Comparison of ENCODE assay signal across 8 mouse cellular contexts in genomic region chr19:43530197-43530770, GRCm38 (mm10). TPM values are rescaled to one million over a fixed set of nuclear protein-coding genes. Genes with fewer than 3 reads are reported as not detected.
DNase-seq lines count a peak whose midpoint lies in the region; ATAC-seq and TF ChIP-seq lines count a peak whose summit lies in the region.

No protein-coding gene starts in this region.

- H3K27ac ChIP-seq in CH12.LX (ENCODE audit: insufficient read depth, low read depth), result 0 out of 2 replicates have a peak overlapping the region, but pooled peaks have one; percentile 20
- no peak overlapping the region for H3K27ac ChIP-seq in heart, embryonic 14.5 days (replicated peaks in 1 of 2; ENCODE audit: control insufficient read depth in 1 of 2, insufficient read depth in 1 of 2, low read depth in 2 of 2, low read length in 2 of 2)
- no peak overlapping the region for H3K27ac ChIP-seq in liver, embryonic 16.5 days (ENCODE audit: low read length)
- no peak overlapping the region for H3K27ac ChIP-seq in neural tube, embryonic 13.5 days (replicated peaks)

- no peaks in the 10 kb centered on the region for H3K79me2 ChIP-seq in CH12.LX (replicated peaks; ENCODE audit: control insufficient read depth, extremely low read depth, insufficient read depth, poor library complexity, severe bottlenecking)

- peak; percentile 91 for ATAC-seq in erythroid progenitor cell, adult 5-6 weeks (replicated peaks; ENCODE audit: low FRiP score, poor library complexity, severe bottlenecking)
- no peak for ATAC-seq in heart, embryonic 14.5 days (ENCODE audit: insufficient number of reproducible peaks, insufficient read depth, low FRiP score, low read depth)
- ATAC-seq in liver, embryonic 16.5 days (ENCODE audit: low read depth), result peak; percentile 67
- ATAC-seq in neural tube, embryonic 13.5 days (ENCODE audit: low read depth), result peak; percentile 83

- TF ChIP-seq RAD21 in CH12.LX (IDR thresholded peaks at IDR 0.05; ENCODE audit: low read depth, low read length), result peak; percentile 66

- dilution Hi-C loops in CH12.LX (cut with MboI; ENCODE audit: extremely low pct_ligation_motif_present, extremely low pct_unique_long_range_greater_than_20kb, low sequenced_read_pairs), result no loop called here

- WGBS in heart, embryonic 14.5 days, result 4% methylated on average over 13 of the region's 13 CpGs
- WGBS in liver, embryonic 16.5 days (ENCODE audit: insufficient replicate concordance), result 1% methylated on average over 13 of the region's 13 CpGs
- WGBS in neural tube, embryonic 13.5 days, result 2% methylated on average over 13 of the region's 13 CpGs

- in situ Hi-C loops in CH12.LX (cut with MboI; ENCODE audit: low pct_ligation_motif_present, low pct_unique_long_range_greater_than_20kb, low sequenced_read_pairs), result no loop called here

- H3K4me3 ChIP-seq in CH12.LX (replicated peaks in 1 of 3; ENCODE audit: low read depth in 2 of 3, low read length in 2 of 3, poor library complexity in 1 of 3), result peak overlapping the region in 2 of 3 experiments; percentile 17 to 33
- H3K4me3 ChIP-seq in heart, embryonic 14.5 days (ENCODE audit: control insufficient read depth in 1 of 2, insufficient read depth in 1 of 2, low read depth in 1 of 2, low read length in 2 of 2), result peak overlapping the region in 1 of 2 experiments; percentile 27; a peak in 1 of 4 replicates
- H3K4me3 ChIP-seq in liver, embryonic 16.5 days (ENCODE audit: low read depth, low read length), result peak overlapping the region; percentile 14; the same call in 1 of the 2 replicates
- peak overlapping the region; percentile 14; the same call in 1 of the 2 replicates for H3K4me3 ChIP-seq in neural tube, embryonic 13.5 days

- TF ChIP-seq CTCF in CH12.LX (conservative IDR thresholded peaks at IDR 0.05 in 1 of 2, IDR thresholded peaks at IDR 0.05 in 1 of 2; ENCODE audit: low read depth in 2 of 2, low read length in 2 of 2), result peak; percentile 51 to 84

- peak overlapping the region; percentile 99 for H3K4me2 ChIP-seq in CH12.LX (ENCODE audit: insufficient read depth, low read depth, poor library complexity, severe bottlenecking)
- peak overlapping the region; percentile 48 for H3K4me2 ChIP-seq in heart, embryonic 14.5 days (ENCODE audit: low read length)
- peak overlapping the region; percentile 55 for H3K4me2 ChIP-seq in liver, embryonic 16.5 days (ENCODE audit: low read depth, low read length)
- peak overlapping the region; percentile 54 for H3K4me2 ChIP-seq in neural tube, embryonic 13.5 days

- H3K36me3 ChIP-seq in CH12.LX (replicated peaks in 1 of 2; ENCODE audit: control insufficient read depth in 1 of 2, insufficient read depth in 1 of 2, low read length in 1 of 2), result no peaks in the 10 kb centered on the region
- no peaks in the 10 kb centered on the region for H3K36me3 ChIP-seq in heart, embryonic 14.5 days (ENCODE audit: control insufficient read depth, insufficient read depth, low read length)
- no peaks in the 10 kb centered on the region for H3K36me3 ChIP-seq in liver, embryonic 16.5 days (ENCODE audit: control insufficient read depth, insufficient read depth)
- H3K36me3 ChIP-seq in neural tube, embryonic 13.5 days, result no peaks in the 10 kb centered on the region

- DNase-seq in CH12.LX (ENCODE audit: extremely low read depth), result peak; percentile 95
- DNase-seq in brain, embryonic 18.5 days (ENCODE audit: low read depth, low spot score), result peak; percentile 74
- DNase-seq in kidney, postnatal 10 days, result peak; percentile 84
- peak; percentile 89 for DNase-seq in telencephalon, adult 2 months (ENCODE audit: low read depth, low spot score)

- no peaks in the 10 kb centered on the region for H3K9me3 ChIP-seq in CH12.LX (replicated peaks; ENCODE audit: low read length)
- no peaks in the 10 kb centered on the region for H3K9me3 ChIP-seq in heart, embryonic 14.5 days (ENCODE audit: control insufficient read depth, low read length)
- H3K9me3 ChIP-seq in liver, embryonic 16.5 days (replicated peaks; ENCODE audit: control insufficient read depth, low read length), result no peaks in the 10 kb centered on the region
- H3K9me3 ChIP-seq in neural tube, embryonic 13.5 days, result no peaks in the 10 kb centered on the region

- H3K9ac ChIP-seq in CH12.LX (ENCODE audit: insufficient read depth, low read depth), result no peak overlapping the region
- no peak overlapping the region for H3K9ac ChIP-seq in heart, embryonic 14.5 days (ENCODE audit: low read length)
- H3K9ac ChIP-seq in liver, embryonic 16.5 days (ENCODE audit: low read depth, low read length), result no peak overlapping the region
- no peak overlapping the region for H3K9ac ChIP-seq in neural tube, embryonic 13.5 days

- no peak for TF ChIP-seq POLR2A in CH12.LX (IDR thresholded peaks at IDR 0.05; ENCODE audit: low read depth, low read length)

- peaks cover 6 to 17% of the 10 kb centered on the region in 2 experiments for H3K4me1 ChIP-seq in CH12.LX (ENCODE audit: control insufficient read depth in 1 of 2, insufficient read depth in 2 of 2)
- H3K4me1 ChIP-seq in heart, embryonic 14.5 days (ENCODE audit: control insufficient read depth in 2 of 2, insufficient read depth in 2 of 2, low read length in 2 of 2), result peaks cover under 1 to 2% of the 10 kb centered on the region in 2 experiments; a peak in 2 of 4 replicates
- peaks cover 2% of the 10 kb centered on the region for H3K4me1 ChIP-seq in liver, embryonic 16.5 days (ENCODE audit: control insufficient read depth, low read depth, low read length)
- H3K4me1 ChIP-seq in neural tube, embryonic 13.5 days (replicated peaks), result peaks cover 8% of the 10 kb centered on the region

- no peaks in the 10 kb centered on the region for H3K27me3 ChIP-seq in CH12.LX (replicated peaks)
- no peaks in the 10 kb centered on the region for H3K27me3 ChIP-seq in heart, embryonic 14.5 days (ENCODE audit: control insufficient read depth, insufficient read depth, low read length)
- H3K27me3 ChIP-seq in liver, embryonic 16.5 days (ENCODE audit: control insufficient read depth, insufficient read depth, low read depth, low read length), result no peaks in the 10 kb centered on the region
- 0 out of 2 replicates have a peak, but pooled peaks cover 2% of the 10 kb centered on the region for H3K27me3 ChIP-seq in neural tube, embryonic 13.5 days

- 0 out of 2 replicates have a peak, but pooled peaks have one; percentile 35 for TF ChIP-seq EP300 in CH12.LX (IDR thresholded peaks at IDR 0.05; ENCODE audit: low read length)

TF ChIP-seq in CH12.LX, 34 proteins besides CTCF, POLR2A, EP300 and RAD21 (continues in another document):
- TF ChIP-seq JUND (conservative IDR thresholded peaks at IDR 0.05; ENCODE audit: low read depth, low read length) (0 out of 2 replicates have a peak, but pooled peaks have one; percentile 4), UBTF (IDR thresholded peaks at IDR 0.05; ENCODE audit: low read depth, low read length) (peak; percentile 48; the same call in 1 of the 2 replicates), BHLHE40 (IDR thresholded peaks at IDR 0.05; ENCODE audit: low read depth, low read length) (no peak), CHD1 (IDR thresholded peaks at IDR 0.05; ENCODE audit: low read depth, low read length) (no peak), RCOR1 (conservative IDR thresholded peaks at IDR 0.05; ENCODE audit: low read depth, low read length) (no peak), PAX5 (IDR thresholded peaks at IDR 0.05; ENCODE audit: low read length) (no peak), TBP (conservative IDR thresholded peaks at IDR 0.05; ENCODE audit: low read depth, low read length) (no peak), POLR2AphosphoS2 (IDR thresholded peaks at IDR 0.05; ENCODE audit: low read depth, low read length) (no peak), CHD2 (IDR thresholded peaks at IDR 0.05; ENCODE audit: low read length) (no peak), HCFC1 (IDR thresholded peaks at IDR 0.05; ENCODE audit: low read depth, low read length) (no peak; the same call in 1 of the 2 replicates), KAT2A (IDR thresholded peaks at IDR 0.05; ENCODE audit: insufficient replicate concordance, low read length) (no peak), JUN (IDR thresholded peaks at IDR 0.05; ENCODE audit: insufficient read depth, low read depth, low read length) (no peak), NELFE (IDR thresholded peaks at IDR 0.05; ENCODE audit: low read depth, low read length) (0 out of 2 replicates have a peak, but pooled peaks have one; percentile 18), ZKSCAN1 (IDR thresholded peaks at IDR 0.05; ENCODE audit: borderline replicate concordance, low read depth, low read length) (no peak), E2F4 (IDR thresholded peaks at IDR 0.05; ENCODE audit: insufficient replicate concordance, low read depth, low read length) (no peak), MAZ (IDR thresholded peaks at IDR 0.05; ENCODE audit: low read depth, low read length) (no peak), SIN3A (IDR thresholded peaks at IDR 0.05; ENCODE audit: low read length) (no peak), MAFK (IDR thresholded peaks at IDR 0.05; ENCODE audit: insufficient replicate concordance, low read length) (no peak), MYC (IDR thresholded peaks at IDR 0.05; ENCODE audit: low read depth, low read length) (peak; percentile 80), ZC3H11A (IDR thresholded peaks at IDR 0.05; ENCODE audit: low read depth, low read length) (no peak), MAX (IDR thresholded peaks at IDR 0.05; ENCODE audit: low read length) (peak; percentile 50; the same call in 1 of the 2 replicates), ZMIZ1 (IDR thresholded peaks at IDR 0.05; ENCODE audit: low read depth, low read length) (no peak), SMC3 (IDR thresholded peaks at IDR 0.05; ENCODE audit: low read depth, low read length) (peak; percentile 81), MXI1 (IDR thresholded peaks at IDR 0.05; ENCODE audit: low read depth, low read length) (no peak), MEF2A (IDR thresholded peaks at IDR 0.05; ENCODE audit: borderline replicate concordance, low read depth, low read length) (no peak), GABPA (IDR thresholded peaks at IDR 0.05; ENCODE audit: insufficient replicate concordance, low read depth, low read length) (no peak), ELF1 (IDR thresholded peaks at IDR 0.05; ENCODE audit: low read depth, low read length) (no peak; the same call in 1 of the 2 replicates), NRF1 (IDR thresholded peaks at IDR 0.05; ENCODE audit: low read depth, low read length) (no peak)

RNA-seq across cellular contexts. Expression of gene Got1, which starts 5.9 kb away (rescaled TPM):
- 122 and 131 TPM in 2 replicates for total RNA-seq in CH12.LX (2012; rRNA removed)
- total RNA-seq in CH12.LX (2014; rRNA removed), result 164 and 176 TPM in 2 replicates
- 214 and 228 TPM in 2 replicates for polyA plus RNA-seq in CH12.LX (2012; ENCODE audit: insufficient read length, low read depth)
- 6.8 and 9.6 TPM in 2 replicates for total RNA-seq in erythroid progenitor cell, adult 5-6 weeks (2015; ENCODE audit: low replicate concordance)
- 6.4 TPM in 1 of 2 replicates, not detected in the other for total RNA-seq in erythroid progenitor cell, adult 5-6 weeks (2017; ENCODE audit: low replicate concordance)
- 149 and 168 TPM in 2 replicates for polyA plus RNA-seq in heart, embryonic 14.5 days (2014; fragmentation: Nextera tagmentation; extraction: Ambion mirVana)
- 25.3 and 28.0 TPM in 2 replicates for polyA plus RNA-seq in liver, embryonic 16.5 days (2015; fragmentation: Nextera tagmentation; extraction: Ambion mirVana)
- 83.5 and 88.0 TPM in 2 replicates for polyA plus RNA-seq in neural tube, embryonic 13.5 days (2015; fragmentation: Nextera tagmentation; extraction: Ambion mirVana)

Comparison
In these comparisons a context has a peak if more than half of its experiments do, and no peak if none do; other contexts are left out.
1. H3K4me2 ChIP-seq: peak in every context shown above with its lines; median percentile 99 in CH12.LX; 55 in liver, embryonic 16.5 days; 54 in neural tube, embryonic 13.5 days; 48 in heart, embryonic 14.5 days.